Mouse (Mus musculus): ENCODE data around the gene Gm20379. TPM values are rescaled to one million over a fixed set of nuclear protein-coding genes. Genes with fewer than 3 reads are reported as not detected.

The Gm20379 gene
- not detected for total RNA-seq (2021)
- long read RNA-seq, experiment 1 = 0 reads
- long read RNA-seq, experiment 2 = 0 reads

DNA sequence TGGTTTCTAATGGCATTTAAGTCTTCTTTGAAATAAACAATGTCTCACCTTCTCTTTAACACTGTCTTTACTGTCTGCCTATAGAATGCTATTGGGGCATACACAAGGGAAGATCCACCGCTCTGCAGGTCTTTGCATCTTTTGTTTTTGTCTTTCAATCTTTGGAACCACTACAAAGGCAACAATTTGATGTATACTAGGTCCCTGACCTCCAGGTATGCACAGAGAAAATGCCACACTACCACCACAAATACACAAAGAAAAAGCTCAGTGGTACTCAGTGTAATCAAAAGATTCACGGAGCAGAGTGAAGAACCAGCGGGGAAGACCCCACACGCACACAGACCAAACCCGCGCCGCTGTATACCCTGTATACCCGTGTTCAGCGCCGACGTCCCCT lies at the start of gene Gm20379:
Gene Gm20379, plus strand, starts transcription at position 301 of the 400 bp plus-strand sequence.
- no peak for DNase-seq

DNA sequence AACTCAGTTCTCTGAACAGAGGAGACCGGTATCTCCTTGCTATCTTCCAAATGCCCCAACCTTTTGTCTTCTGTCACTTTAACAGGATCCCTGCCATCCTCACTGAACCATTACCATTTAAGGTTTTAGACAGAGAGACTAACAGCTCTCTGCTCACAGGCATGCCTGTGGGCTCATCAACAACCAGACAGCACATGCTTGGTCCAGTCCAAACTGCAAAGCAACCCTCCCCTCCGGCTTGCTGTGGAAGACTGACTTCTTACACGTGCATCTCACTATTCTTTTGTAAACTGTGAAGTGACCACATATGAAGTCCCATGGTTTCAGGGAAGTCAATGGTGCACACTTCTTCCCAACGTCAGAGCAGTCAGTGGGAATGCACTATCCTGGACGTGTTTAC lies 44.5 kb upstream of the Gm20379 start:
- DNase-seq = no peak

DNA sequence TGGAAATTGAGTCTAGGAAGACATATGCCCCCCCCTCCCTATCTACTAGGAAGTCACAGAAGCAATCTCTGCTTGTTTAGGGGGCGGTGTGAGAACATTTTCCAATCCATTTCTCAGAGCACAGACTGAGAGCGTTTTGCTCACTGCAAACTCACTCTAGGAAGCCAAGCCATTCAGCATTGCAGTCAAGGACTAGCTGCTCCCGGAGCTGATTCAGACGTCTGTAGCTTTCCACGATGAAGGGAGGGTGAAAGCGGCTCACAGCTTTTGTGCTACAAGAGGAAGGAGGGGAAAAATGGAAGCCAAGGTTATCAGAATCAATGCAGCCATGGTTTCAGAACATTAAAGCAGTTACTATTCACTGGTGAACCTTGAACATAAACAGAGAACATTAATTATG lies 42.2 kb upstream of the Gm20379 start:
- no peak for DNase-seq

DNA sequence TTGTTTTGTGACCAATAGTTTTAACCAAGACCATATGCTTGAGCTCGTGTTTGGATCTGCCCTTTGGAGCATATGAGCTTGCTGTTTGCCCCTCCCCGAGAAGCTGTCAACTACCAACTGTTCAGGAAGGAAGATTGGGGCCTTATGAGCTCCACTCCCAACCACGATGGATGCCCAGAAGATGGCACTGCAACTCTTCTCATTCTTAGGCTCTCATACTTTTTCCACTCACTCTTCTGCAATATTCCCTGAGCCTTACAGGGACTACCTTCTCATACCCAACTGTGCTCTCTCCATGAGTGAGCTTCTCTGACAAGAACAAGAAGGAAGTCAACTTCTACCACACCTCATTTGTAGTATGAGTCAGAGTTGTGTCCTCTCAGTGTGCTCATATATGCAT lies 38.7 kb upstream of the Gm20379 start:
- no peak for DNase-seq

DNA sequence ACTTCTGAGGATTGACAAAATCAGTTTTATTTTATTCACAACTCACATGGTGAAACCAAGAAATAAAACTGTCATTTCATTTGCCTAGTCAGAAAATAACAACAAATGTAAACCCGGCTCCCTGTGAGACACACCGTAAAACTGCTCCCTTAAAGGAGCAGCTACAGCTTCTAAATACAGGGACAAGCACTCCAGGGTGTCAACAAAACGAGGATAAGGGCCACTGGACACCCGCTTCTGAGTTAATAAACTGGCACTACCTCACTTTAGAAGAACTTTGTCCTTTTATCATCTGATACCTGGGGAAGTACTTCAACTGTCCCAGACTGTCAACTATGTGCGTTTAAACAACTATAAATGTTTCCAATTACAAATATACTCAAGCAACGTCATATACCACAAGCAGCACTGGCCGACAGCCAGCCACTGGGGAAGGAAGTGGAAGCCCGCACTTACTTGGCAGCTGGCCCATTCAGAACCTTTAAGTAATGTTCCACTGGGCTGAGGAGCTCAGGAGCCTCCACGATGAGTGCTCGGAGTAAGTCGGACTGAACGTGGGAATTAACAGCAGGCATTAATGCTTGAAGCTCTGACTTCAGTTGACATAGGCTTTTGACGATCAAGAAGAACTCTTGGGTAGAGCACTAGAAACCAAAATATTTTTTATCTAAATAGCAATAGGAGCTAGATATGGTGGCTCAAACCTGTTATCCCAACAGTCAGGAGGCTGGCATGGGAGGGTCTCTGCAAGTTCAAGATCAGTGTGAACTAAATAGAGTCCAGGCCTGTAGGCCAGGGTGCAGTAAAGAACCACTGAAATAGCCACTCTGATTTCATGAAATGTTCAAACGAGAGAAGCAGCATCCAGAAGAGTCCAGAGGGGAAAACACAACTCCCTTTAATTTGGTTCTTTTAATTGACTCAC lies 31.2 kb upstream of the Gm20379 start:
- DNase-seq = peak; percentile 73 to 76

DNA sequence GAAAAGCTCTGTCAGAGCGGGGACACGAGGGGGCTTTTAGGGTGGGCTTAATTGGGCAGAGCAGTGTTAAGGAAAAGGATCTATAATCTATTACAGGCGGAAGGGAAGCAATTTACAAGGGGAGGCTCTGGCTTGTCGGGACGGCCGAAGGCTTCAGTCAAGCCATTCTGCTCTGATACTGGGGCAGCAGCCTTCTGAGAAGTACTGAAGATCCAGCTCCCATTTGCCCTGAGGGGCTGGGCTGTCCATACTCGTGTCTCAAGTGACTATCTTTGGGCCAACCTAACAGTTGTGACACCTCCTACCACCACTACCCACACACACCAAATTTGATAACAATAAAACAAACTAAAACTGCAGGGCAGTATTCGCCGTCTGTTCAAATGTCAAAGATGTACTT lies 30.5 kb upstream of the Gm20379 start:
- DNase-seq = no peak

DNA sequence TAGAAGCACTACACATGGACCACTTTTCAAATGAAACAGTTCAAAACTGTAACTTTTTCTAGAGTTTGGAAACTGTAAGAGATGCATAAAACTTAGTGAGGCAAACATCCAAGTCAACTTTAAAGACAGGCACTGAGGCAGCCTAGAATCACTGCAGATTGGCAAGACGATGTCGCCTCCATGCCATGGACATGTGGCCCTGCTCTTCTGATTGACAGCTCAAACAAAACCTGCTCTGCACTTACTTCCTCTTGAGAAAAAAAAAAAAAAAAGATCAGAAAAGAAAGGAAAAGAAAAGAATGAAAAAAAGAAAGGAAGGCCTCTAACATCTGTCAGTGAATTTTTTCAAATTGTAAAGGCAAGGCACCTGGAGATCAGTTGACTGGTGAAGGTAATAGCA lies 28.8 kb upstream of the Gm20379 start:
- DNase-seq = no peak

DNA sequence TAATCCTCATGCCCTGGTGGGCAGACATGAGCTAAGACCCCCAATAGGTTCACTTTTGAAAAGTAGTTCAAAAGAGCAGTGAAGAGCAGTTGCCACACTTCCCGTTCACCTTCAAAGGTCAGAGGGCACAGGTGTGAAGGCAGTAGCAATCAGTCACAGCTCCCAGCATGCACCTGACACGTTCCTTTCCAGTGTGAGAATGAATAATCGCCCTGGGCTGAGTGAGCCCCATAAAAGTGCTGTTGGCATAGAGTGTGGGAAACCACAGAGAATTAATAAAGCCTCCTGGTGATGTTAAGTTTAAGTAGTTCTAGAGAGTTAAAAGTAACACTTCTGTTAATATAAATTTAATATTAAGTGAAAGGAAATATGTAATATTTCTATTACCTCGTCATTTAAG lies 14.2 kb upstream of the Gm20379 start:
- DNase-seq = no peak

DNA sequence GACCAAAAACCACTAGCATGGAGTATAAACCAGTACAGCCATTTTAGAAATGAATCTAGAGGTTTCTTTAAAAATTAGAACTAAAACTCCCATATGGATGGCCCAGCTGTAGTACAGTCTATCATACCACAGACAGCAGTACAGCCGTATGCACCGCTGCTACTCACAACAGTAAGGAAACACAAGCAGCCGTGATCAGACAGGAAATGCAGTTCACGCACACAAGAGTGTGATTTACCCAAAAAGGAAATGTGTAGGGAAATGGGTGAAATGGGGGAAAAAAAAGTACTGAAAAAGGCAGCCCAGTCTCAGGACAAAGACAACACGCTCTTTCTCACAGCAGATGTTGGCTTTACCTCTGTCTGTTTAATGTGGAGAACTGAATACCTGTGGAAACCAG lies 11.9 kb upstream of the Gm20379 start:
- no peak for DNase-seq

DNA sequence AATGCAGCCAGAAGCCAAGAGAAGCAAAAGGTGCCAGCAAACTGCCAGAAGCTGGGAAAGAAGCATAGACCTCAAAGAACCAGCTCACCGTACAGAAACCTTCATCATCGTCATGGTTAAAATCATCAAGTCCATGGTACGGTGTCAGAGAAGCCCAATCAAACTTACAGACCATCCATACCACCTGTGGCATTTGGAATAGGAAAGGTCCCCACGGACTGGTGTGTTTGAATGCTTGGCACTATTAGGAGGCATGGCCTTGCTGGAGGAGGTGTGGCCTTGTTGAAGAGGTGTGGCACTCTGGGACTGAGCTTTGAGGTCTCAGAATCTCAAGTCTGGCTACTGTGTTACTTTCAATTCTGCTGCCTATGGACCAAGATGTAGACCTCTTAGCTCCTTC lies 9.3 kb upstream of the Gm20379 start:
- no peak for DNase-seq

DNA sequence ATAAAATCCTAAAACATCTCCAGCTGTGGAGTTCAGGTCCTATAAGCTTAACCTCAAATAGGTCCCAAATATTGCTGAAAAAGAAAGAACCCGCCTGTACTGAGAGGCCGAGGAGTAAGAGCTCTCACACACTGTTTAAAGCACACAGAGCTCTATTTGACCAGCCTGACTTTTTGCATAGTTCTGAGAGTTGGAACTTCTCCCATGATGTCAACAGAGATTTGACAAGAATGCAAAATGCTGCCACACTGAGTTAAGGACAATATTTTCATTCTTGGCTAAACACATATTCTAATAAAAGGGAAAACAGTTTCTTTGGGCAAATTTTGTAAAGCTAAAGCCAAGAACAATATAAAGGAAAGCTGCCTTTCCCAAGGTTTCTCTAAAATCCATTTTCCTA lies 8.8 kb upstream of the Gm20379 start:
- no peak for DNase-seq

DNA sequence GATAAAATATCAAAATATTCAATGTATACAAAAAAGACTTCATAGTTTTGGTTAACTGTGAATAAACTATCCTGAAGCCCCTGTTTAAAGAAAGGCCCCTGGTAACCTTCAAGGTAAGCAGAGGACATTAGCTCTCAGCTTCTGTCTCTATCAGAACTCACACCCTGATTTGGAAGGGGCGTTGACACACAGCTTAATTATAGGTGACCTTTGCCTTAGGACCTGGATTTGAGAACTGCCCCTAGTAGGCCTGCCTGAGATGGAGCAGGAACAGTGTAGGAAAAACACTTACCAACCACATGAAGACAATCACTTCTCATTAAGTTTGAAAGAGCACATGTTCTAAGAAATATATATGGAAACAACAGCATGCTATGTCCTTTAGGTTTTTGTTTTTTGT lies 6.3 kb upstream of the Gm20379 start:
- no peak for DNase-seq

DNA sequence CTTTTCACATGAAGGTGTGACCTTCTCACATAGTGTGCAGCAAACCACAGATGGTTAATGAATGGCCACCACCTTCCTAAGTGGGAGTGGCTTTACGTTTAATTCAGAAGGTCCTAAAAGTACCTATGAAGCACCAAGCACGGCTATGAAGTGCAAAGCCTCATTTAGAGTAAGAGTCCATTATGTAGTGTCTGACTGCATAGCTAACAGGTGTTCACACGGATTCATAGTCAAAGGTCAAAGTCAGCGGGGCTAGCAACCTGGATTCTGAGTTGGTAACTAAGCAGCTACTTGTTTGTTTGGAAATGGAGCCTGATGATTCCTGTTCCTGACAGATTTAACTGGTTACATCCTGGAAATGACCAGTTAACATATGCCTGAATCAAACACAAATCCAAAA lies 4.0 kb upstream of the Gm20379 start:
- no peak for DNase-seq

DNA sequence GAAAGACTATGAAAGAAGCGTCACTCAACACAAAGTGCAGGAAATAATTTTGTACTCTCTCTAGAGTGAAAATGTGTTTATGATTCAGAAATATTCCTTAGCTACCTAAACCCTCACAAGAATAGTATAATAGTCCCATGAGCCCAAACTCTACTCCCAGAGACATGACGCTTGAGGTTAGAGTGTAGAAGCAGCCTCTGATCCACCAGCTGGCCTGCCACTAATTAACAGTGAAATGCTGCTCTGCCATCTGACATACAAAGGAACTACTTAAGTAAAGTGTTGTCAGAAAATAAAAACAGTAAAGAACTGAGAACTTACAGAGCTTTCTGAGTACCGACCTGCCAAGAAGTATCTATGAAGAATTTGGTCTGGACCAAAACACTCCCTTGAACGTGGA lies 3.3 kb upstream of the Gm20379 start:
- DNase-seq = no peak

DNA sequence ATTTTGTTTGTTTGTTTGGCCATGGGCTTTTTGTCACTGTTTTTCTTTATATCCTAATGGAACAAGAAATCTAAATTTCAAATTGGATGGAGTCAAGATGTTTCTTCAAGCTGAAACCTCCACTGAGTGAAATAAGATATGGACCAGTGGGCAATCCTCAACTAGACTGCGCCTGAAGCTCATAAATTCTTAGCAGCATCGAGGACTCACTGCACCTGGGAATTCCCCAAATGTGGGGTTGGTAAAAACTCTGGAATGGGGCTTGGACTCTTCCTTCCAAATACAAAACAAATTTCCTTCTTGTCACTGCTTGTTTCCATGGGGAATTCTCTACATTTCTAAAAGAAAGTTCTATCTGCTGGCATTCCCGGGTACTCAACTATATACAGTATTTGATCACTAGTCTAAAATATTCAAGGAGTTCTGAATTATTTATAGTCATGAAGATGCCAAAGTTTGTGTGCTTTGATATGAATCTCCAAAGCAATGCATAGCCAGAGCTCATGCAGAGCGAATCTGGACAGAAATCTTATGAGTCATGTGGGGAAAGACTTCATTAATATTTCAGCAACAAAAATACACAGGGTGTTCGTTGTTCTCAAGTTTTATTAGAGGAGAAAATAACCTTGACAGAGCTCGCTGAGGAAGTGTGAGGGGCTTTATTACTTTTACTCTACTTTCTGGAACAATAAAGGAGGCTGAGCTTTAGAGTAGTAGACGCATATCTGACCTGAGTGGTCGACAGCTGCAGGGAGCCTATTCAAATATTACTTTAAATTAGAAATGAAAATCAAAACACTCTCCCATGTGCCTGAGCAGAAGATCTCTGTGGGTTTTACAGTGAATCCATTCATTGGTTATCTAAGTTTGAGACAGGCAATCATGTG lies 2.5 kb upstream of the Gm20379 start:
- DNase-seq = no peak

DNA sequence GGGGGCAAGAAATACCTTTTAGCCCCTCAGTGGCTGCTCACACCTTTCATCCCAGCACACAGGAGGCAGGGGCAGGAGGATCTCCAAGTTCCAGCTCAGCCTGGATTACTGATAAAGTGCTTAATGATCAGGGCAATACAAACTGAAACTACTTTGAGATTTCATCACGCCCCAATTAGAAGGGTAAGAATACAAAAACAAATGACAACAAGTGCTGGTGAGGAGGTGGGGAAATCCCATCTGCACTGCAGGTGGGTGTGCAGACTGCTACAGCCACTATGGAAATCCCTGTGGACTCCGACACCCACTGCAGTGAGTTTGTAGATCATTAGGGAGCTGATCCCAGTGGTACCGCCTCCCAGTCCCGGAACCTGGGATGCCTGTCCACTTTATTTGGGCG lies 1.5 kb upstream of the Gm20379 start:
- no peak for DNase-seq

DNA sequence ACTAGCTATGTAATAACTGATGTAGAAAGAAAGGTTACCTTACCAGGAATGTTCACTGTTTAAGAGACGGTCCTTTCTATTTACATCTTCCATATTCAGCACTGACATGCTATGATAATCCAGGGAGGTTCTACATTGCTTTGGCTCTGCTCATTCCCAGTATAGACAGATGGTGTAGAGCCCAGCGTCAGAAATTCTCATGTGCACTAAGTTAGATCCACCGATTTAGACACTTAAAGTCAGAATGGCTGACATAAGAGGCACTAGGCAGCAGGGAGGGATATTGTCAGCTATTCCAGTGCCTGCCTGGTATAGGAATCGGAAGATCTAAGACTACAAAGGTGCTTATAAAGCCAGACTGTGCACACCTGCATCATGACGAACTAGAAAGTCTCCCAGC lies 8.8 kb downstream of the Gm20379 start:
- DNase-seq = no peak

DNA sequence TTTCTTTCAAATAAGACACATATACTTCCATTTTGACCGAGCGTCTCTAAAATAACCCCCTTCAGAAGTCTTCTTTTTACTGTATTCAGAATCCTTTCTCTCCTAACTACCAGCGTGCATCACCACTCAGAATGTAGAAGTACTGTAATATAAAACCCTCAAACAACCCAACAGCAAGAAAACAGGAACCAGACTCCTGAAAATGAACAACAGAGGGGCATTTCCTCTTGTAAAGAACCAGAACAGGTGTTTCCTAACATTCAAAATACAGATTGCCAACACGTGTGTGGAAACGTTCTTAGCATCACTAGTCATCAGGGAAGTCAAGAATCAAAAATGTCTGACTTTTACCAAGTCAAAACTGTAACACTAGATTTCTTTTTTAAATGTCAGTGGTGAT lies 15.0 kb downstream of the Gm20379 start:
- DNase-seq = no peak

DNA sequence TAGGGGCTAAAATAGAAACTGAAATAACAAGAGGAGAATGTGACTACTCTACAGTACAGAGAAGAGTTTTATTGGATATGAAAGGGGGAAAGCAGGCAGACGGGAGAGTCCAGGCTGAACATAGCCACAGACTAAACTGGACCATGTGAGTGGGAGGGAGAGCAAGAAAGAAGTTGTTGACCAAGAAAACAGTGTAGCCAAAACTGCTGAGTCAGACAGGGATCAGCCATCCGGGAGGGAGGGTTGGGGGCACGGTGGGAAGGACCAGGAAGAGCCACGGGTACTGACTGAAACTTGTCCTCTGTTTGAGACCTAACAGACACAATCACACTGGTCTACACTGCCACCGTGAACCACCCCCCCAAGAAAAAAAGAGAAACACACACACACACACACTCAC lies 20.2 kb downstream of the Gm20379 start:
- DNase-seq = no peak

DNA sequence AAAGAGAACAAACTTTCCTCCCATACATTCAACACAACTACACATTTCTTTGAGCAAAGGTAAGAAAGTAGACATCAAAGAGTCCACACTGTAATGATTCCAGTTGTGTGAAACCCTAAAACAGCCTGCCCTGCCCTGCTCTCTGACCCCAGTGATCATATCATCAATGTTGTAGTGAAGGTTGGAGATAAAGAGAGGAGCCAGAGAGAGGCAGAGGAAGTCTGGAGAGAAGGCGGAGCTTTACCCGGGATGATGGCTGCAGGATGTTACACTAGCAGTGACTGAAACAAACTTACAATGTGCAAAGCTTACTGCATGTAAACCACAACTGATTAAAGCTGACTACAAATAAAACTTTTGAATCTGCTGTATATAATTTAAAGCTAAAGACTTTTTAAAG lies 22.2 kb downstream of the Gm20379 start:
- DNase-seq = no peak

DNA sequence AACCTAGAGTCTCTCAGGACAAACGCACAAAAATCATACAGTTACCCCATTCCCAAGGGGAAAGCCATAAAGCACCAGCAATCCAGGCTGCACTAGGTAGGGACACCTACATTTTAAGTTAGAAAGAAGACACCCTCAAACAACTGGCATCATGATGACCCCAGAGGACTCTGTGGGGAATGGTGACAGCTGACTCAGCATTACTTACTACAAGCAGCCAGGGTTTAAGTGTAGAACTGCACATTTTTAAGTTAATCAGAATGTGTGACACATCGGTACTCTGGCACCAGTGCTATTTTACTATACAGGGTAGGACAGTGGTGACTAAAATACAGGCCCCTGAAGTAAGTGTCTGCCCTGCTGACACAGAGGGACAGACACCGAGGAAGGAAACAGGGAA lies 24.8 kb downstream of the Gm20379 start:
- DNase-seq = no peak

DNA sequence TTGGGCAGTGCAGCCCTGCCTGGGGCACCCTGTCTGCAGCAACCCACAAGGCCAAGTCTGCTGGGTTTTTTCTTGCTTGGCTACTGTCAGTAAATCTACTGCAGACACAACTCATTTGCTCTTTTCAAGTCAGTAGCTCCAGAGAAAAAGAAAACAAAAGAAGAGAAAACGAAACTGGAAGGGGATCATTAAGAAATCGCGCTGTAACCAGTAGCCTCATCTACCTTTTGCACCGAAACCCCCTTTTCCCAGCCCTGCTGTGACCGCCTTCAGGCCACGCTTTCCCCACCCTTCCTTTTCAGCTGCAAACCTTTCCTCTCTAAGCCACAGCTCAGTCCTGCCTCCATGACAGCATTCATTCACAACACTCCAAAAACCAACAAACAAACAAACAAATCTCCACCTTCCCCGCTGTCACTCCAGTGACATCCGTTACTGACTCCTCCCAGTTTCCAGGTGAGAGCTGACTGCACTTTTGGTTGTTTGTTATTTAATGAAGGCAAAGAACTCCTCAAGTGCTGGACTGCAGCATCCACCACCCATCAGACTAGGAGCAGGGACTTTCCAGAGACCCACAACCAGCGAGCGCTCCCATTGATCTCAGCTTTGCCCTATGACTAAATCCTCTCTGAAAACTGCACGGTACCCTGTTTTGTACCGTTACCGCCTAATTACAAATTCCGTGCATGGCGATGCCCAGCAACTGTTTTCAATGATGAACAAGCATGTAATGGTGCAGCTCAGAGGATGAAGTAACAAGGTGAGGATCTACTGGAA lies 26.5 kb downstream of the Gm20379 start:
- no peak for DNase-seq

DNA sequence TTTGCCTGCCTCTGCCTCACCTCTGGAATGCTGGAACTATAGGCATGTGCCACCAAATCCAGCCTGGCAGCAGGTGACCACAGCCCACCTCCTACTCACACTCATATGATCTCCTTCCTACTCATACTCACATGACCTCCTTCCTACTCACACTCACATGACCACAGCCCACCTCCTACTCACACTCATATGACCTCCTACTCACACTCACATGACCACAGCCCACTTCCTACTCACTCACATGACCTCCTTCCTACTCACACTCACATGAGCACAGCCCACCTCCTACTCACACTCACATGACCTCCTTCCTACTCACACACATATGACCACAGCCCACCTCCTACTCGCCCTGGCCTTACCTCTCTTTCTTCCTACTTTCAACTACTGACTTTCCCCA lies 31.1 kb downstream of the Gm20379 start:
- no peak for DNase-seq
